Mouse (Mus musculus): ENCODE measurements around the gene Gm4778.
"Not testable (repeated sequence)": the region's sequence is repeated elsewhere in the genome, so short reads cannot be mapped to it uniquely, and the experiment has no call there.

Gm4778 gene

GRCm38 (mm10) chr3:94263736-94264135, at the start of gene Gm4778:
TSS of gene Gm4778 (plus strand) at chr3:94264036.
- H3K9me3 ChIP-seq (ENCODE audit: low read length); H3K4me1 ChIP-seq (replicated peaks; ENCODE audit: low read depth, low read length); H3K4me3 ChIP-seq (replicated peaks; ENCODE audit: low read length); H3K36me3 ChIP-seq (ENCODE audit: insufficient read depth, low read length); H3K27me3 ChIP-seq (ENCODE audit: insufficient read depth, low read length): not testable (repeated sequence)

- H3K36me3 ChIP-seq (ENCODE audit: insufficient read depth, low read length), result no peaks in the 10 kb centered on the region
- no peaks in the 10 kb centered on the region; the same call in 1 of the 2 replicates for H3K9me3 ChIP-seq (ENCODE audit: low read length)
- no peaks in the 10 kb centered on the region for H3K27me3 ChIP-seq (ENCODE audit: insufficient read depth, low read length)
- TF ChIP-seq NANOG (IDR thresholded peaks at IDR 0.05; ENCODE audit: borderline replicate concordance, low read length) (no peak), POU5F1 (IDR thresholded peaks at IDR 0.05; ENCODE audit: borderline replicate concordance, low read length) (no peak), CTCF (conservative IDR thresholded peaks at IDR 0.05; ENCODE audit: low read length) (peak; percentile 36)
- no peak overlapping the region for H3K4me3 ChIP-seq (replicated peaks; ENCODE audit: low read length)
- H3K4me1 ChIP-seq (replicated peaks; ENCODE audit: low read depth, low read length), result no peaks in the 10 kb centered on the region
Measured at GRCm38 (mm10) chr3:94260598-94260997, 3.2 kb upstream of the Gm4778 start.

GRCm38 (mm10) chr3:94275991-94276390, 12.2 kb downstream of the Gm4778 start:
- Histone ChIP-seq H3K9me3 (ENCODE audit: low read length) (no peaks in the 10 kb centered on the region), H3K4me3 (replicated peaks; ENCODE audit: low read length) (peak overlapping the region; percentile 67), H3K4me1 (replicated peaks; ENCODE audit: low read depth, low read length) (no peaks in the 10 kb centered on the region; the same call in 1 of the 2 replicates), H3K27me3 (ENCODE audit: insufficient read depth, low read length) (no peaks in the 10 kb centered on the region; the same call in 1 of the 2 replicates), H3K36me3 (ENCODE audit: insufficient read depth, low read length) (no peaks in the 10 kb centered on the region)
- TF ChIP-seq CTCF (conservative IDR thresholded peaks at IDR 0.05; ENCODE audit: low read length) (no peak), POU5F1 (IDR thresholded peaks at IDR 0.05; ENCODE audit: borderline replicate concordance, low read length) (no peak), NANOG (IDR thresholded peaks at IDR 0.05; ENCODE audit: borderline replicate concordance, low read length) (no peak)

- TF ChIP-seq NANOG (IDR thresholded peaks at IDR 0.05; ENCODE audit: borderline replicate concordance, low read length) (peak; percentile 37), POU5F1 (IDR thresholded peaks at IDR 0.05; ENCODE audit: borderline replicate concordance, low read length) (no peak)
- Histone ChIP-seq H3K36me3 (ENCODE audit: insufficient read depth, low read length) (no peaks in the 10 kb centered on the region), H3K4me1 (replicated peaks; ENCODE audit: low read depth, low read length) (peaks cover 26% of the 10 kb centered on the region), H3K27me3 (ENCODE audit: insufficient read depth, low read length) (no peaks in the 10 kb centered on the region), H3K9me3 (ENCODE audit: low read length) (peaks cover 5% of the 10 kb centered on the region; the same call in 1 of the 2 replicates), H3K4me3 (replicated peaks; ENCODE audit: low read length) (no peak overlapping the region)
Measured at GRCm38 (mm10) chr3:94305457-94305856, 41.6 kb downstream of the Gm4778 start.

GRCm38 (mm10) chr3:94306975-94307374, 43.1 kb downstream of the Gm4778 start:
- Histone ChIP-seq H3K9me3 (ENCODE audit: low read length) (peaks cover 5% of the 10 kb centered on the region; the same call in 1 of the 2 replicates), H3K4me1 (replicated peaks; ENCODE audit: low read depth, low read length) (peaks cover 36% of the 10 kb centered on the region), H3K27me3 (ENCODE audit: insufficient read depth, low read length) (no peaks in the 10 kb centered on the region), H3K36me3 (ENCODE audit: insufficient read depth, low read length) (no peaks in the 10 kb centered on the region), H3K4me3 (replicated peaks; ENCODE audit: low read length) (no peak overlapping the region)
- TF ChIP-seq NANOG (IDR thresholded peaks at IDR 0.05; ENCODE audit: borderline replicate concordance, low read length), result no peak
- no peak for TF ChIP-seq CTCF (conservative IDR thresholded peaks at IDR 0.05; ENCODE audit: low read length)
- TF ChIP-seq POU5F1 (IDR thresholded peaks at IDR 0.05; ENCODE audit: borderline replicate concordance, low read length), result peak; percentile 76; the same call in 1 of the 2 replicates

GRCm38 (mm10) chr3:94309633-94310363, 46.0 kb downstream of the Gm4778 start, which contains the start of gene Them4:
TSS of gene Them4 (plus strand) at chr3:94310089.
- Histone ChIP-seq H3K27me3 (ENCODE audit: insufficient read depth, low read length) (no peaks in the 10 kb centered on the region), H3K9me3 (ENCODE audit: low read length) (no peaks in the 10 kb centered on the region), H3K36me3 (ENCODE audit: insufficient read depth, low read length) (no peaks in the 10 kb centered on the region), H3K4me3 (replicated peaks; ENCODE audit: low read length) (peak within 1 kb of the TSS; percentile 83), H3K4me1 (replicated peaks; ENCODE audit: low read depth, low read length) (peaks cover 36% of the 10 kb centered on the region)
- TF ChIP-seq CTCF (conservative IDR thresholded peaks at IDR 0.05; ENCODE audit: low read length) (no peak), NANOG (IDR thresholded peaks at IDR 0.05; ENCODE audit: borderline replicate concordance, low read length) (no peak), POU5F1 (IDR thresholded peaks at IDR 0.05; ENCODE audit: borderline replicate concordance, low read length) (no peak)

GRCm38 (mm10) chr3:94310491-94310890, 46.7 kb downstream of the Gm4778 start:
- Histone ChIP-seq H3K4me3 (replicated peaks; ENCODE audit: low read length) (peak overlapping the region; percentile 83), H3K4me1 (replicated peaks; ENCODE audit: low read depth, low read length) (peaks cover 34% of the 10 kb centered on the region), H3K9me3 (ENCODE audit: low read length) (no peaks in the 10 kb centered on the region), H3K36me3 (ENCODE audit: insufficient read depth, low read length) (no peaks in the 10 kb centered on the region), H3K27me3 (ENCODE audit: insufficient read depth, low read length) (no peaks in the 10 kb centered on the region)
- TF ChIP-seq CTCF (conservative IDR thresholded peaks at IDR 0.05; ENCODE audit: low read length) (no peak), POU5F1 (IDR thresholded peaks at IDR 0.05; ENCODE audit: borderline replicate concordance, low read length) (no peak), NANOG (IDR thresholded peaks at IDR 0.05; ENCODE audit: borderline replicate concordance, low read length) (no peak)

GRCm38 (mm10) chr3:94310911-94311310, 47.1 kb downstream of the Gm4778 start:
- peak overlapping the region; percentile 83 for H3K4me3 ChIP-seq (replicated peaks; ENCODE audit: low read length)
- H3K27me3 ChIP-seq (ENCODE audit: insufficient read depth, low read length), result no peaks in the 10 kb centered on the region
- H3K9me3 ChIP-seq (ENCODE audit: low read length), result no peaks in the 10 kb centered on the region
- H3K36me3 ChIP-seq (ENCODE audit: insufficient read depth, low read length), result no peaks in the 10 kb centered on the region
- TF ChIP-seq POU5F1 (IDR thresholded peaks at IDR 0.05; ENCODE audit: borderline replicate concordance, low read length) (no peak), NANOG (IDR thresholded peaks at IDR 0.05; ENCODE audit: borderline replicate concordance, low read length) (no peak), CTCF (conservative IDR thresholded peaks at IDR 0.05; ENCODE audit: low read length) (no peak)
- peaks cover 32% of the 10 kb centered on the region for H3K4me1 ChIP-seq (replicated peaks; ENCODE audit: low read depth, low read length)

GRCm38 (mm10) chr3:94311376-94311775, 47.5 kb downstream of the Gm4778 start:
- peaks cover 28% of the 10 kb centered on the region for H3K4me1 ChIP-seq (replicated peaks; ENCODE audit: low read depth, low read length)
- no peaks in the 10 kb centered on the region for H3K9me3 ChIP-seq (ENCODE audit: low read length)
- H3K4me3 ChIP-seq (replicated peaks; ENCODE audit: low read length), result no peak overlapping the region
- H3K36me3 ChIP-seq (ENCODE audit: insufficient read depth, low read length), result no peaks in the 10 kb centered on the region
- no peaks in the 10 kb centered on the region for H3K27me3 ChIP-seq (ENCODE audit: insufficient read depth, low read length)
- TF ChIP-seq CTCF (conservative IDR thresholded peaks at IDR 0.05; ENCODE audit: low read length) (no peak), POU5F1 (IDR thresholded peaks at IDR 0.05; ENCODE audit: borderline replicate concordance, low read length) (no peak), NANOG (IDR thresholded peaks at IDR 0.05; ENCODE audit: borderline replicate concordance, low read length) (no peak)
